Mouse (Mus musculus) heart, embryonic 12.5 days (tissue): ENCODE measurements at regions not wholly inside any gene's neighbourhood (a gene's known extent, or its start where the extent isn't known, plus 50 kb on each side); places are given as distances from the start of the nearest gene placed in this dataset.

ENCODE experiments used
- ATAC-seq: fragments of 200-750 bp; cut with Nextera tagmentation; 2 replicates; pipeline ENCODE4 v1.8.0; 2017; ENCODE audit warnings: moderate TSS enrichment, moderate library complexity; ENCODE audit not compliant: insufficient number of reproducible peaks, low FRiP score
- H3K27ac ChIP-seq: fragments of 300-500 bp; sonication (generic); 2 replicates; pipeline ENCODE4 v1.5.1; 2016; ENCODE audit warnings: mild to moderate bottlenecking, moderate library complexity; ENCODE audit not compliant: poor library complexity, severe bottlenecking
- H3K27me3 ChIP-seq: fragments of 300-500 bp; sonication (generic); replicated peaks from 2 replicates; pipeline ENCODE4 v1.6.1; 2016; ENCODE audit warnings: mild to moderate bottlenecking, moderate library complexity
- H3K36me3 ChIP-seq: fragments of 300-500 bp; sonication (generic); 2 replicates; pipeline ENCODE4 v1.6.1; 2016; ENCODE audit warnings: mild to moderate bottlenecking, moderate library complexity
- H3K4me1 ChIP-seq: fragments of 300-500 bp; sonication (generic); replicated peaks from 2 replicates; pipeline ENCODE4 v1.6.1; 2016; ENCODE audit warnings: mild to moderate bottlenecking
- H3K4me2 ChIP-seq: fragments of 300-500 bp; sonication (generic); 2 replicates; pipeline ENCODE4 v1.6.1; 2016; ENCODE audit warnings: mild to moderate bottlenecking, moderate library complexity
- H3K4me3 ChIP-seq: fragments of 300-500 bp; sonication (generic); 2 replicates; pipeline ENCODE4 v1.5.1; 2016; ENCODE audit warnings: mild to moderate bottlenecking
- H3K9ac ChIP-seq: fragments of 300-500 bp; sonication (generic); 2 replicates; pipeline ENCODE4 v1.6.1; 2016; ENCODE audit warnings: mild to moderate bottlenecking, moderate library complexity
- H3K9me3 ChIP-seq: fragments of 300-500 bp; sonication (generic); replicated peaks from 2 replicates; pipeline ENCODE4 v1.6.1; 2016; ENCODE audit warnings: mild to moderate bottlenecking, moderate library complexity
- WGBS: fragments of 180-500 bp; shearing (Covaris S2); methylation state at CpG from one replicate; pipeline ENCODE4 v1.1.7; 2016; 5-methylcytosine and 5-hydroxymethylcytosine counted together

GRCm38 (mm10) chr5:69794641-69795040 lies 202.5 kb upstream of the Gnpda2 start:
- Histone ChIP-seq H3K4me2 (no peak overlapping the region), H3K4me3 (no peak overlapping the region), H3K36me3 (no peaks in the 10 kb centered on the region), H3K9me3 (no peaks in the 10 kb centered on the region), H3K4me1 (0 out of 2 replicates have a peak, but pooled peaks cover 5% of the 10 kb centered on the region), H3K27me3 (no peaks in the 10 kb centered on the region), H3K27ac (no peak overlapping the region), H3K9ac (no peak overlapping the region)
- WGBS = 28% methylated on average over 2 of the region's 2 CpGs
- no peak for ATAC-seq

GRCm38 (mm10) chr5:69756769-69757485 lies 164.8 kb upstream of the Gnpda2 start:
- Histone ChIP-seq H3K9ac (no peak overlapping the region), H3K4me1 (no peaks in the 10 kb centered on the region), H3K27ac (no peak overlapping the region), H3K4me3 (no peak overlapping the region), H3K9me3 (no peaks in the 10 kb centered on the region), H3K27me3 (no peaks in the 10 kb centered on the region), H3K36me3 (no peaks in the 10 kb centered on the region), H3K4me2 (no peak overlapping the region)
- WGBS = 76% methylated on average over 3 of the region's 3 CpGs
- no peak for ATAC-seq

GRCm38 (mm10) chr5:69756360-69756759 lies 164.2 kb upstream of the Gnpda2 start:
- 75% methylated on average over 1 of the region's 1 CpGs for WGBS
- no peak overlapping the region for H3K9ac ChIP-seq
- no peaks in the 10 kb centered on the region for H3K36me3 ChIP-seq
- no peaks in the 10 kb centered on the region for H3K9me3 ChIP-seq
- H3K27ac ChIP-seq = no peak overlapping the region
- H3K27me3 ChIP-seq = no peaks in the 10 kb centered on the region
- no peaks in the 10 kb centered on the region for H3K4me1 ChIP-seq
- no peak overlapping the region for H3K4me2 ChIP-seq
- H3K4me3 ChIP-seq = no peak overlapping the region
- ATAC-seq = no peak

- WGBS = 82% methylated on average over 1 of the region's 1 CpGs
- H3K4me3 ChIP-seq = no peak overlapping the region
- H3K4me2 ChIP-seq = no peak overlapping the region
- H3K27ac ChIP-seq = no peak overlapping the region
- no peaks in the 10 kb centered on the region for H3K9me3 ChIP-seq
- no peaks in the 10 kb centered on the region for H3K27me3 ChIP-seq
- no peak overlapping the region for H3K9ac ChIP-seq
- no peak for ATAC-seq
- no peaks in the 10 kb centered on the region for H3K4me1 ChIP-seq
- no peaks in the 10 kb centered on the region for H3K36me3 ChIP-seq
Observed at GRCm38 (mm10) chr5:69740511-69740910, 148.4 kb upstream of the Gnpda2 start.

- H3K27ac ChIP-seq = peak overlapping the region; percentile 51
Observed at GRCm38 (mm10) chr5:69721351-69722006, 129.3 kb upstream of the Gnpda2 start.

GRCm38 (mm10) chr5:69716087-69716486 lies 123.9 kb upstream of the Gnpda2 start:
- no peaks in the 10 kb centered on the region for H3K36me3 ChIP-seq
- WGBS = 54% methylated on average over 2 of the region's 2 CpGs
- 0 out of 2 replicates have a peak, but pooled peaks cover 2% of the 10 kb centered on the region for H3K4me1 ChIP-seq
- no peak overlapping the region for H3K4me2 ChIP-seq
- H3K27me3 ChIP-seq = no peaks in the 10 kb centered on the region
- no peak for ATAC-seq
- no peak overlapping the region for H3K27ac ChIP-seq
- 0 out of 2 replicates have a peak, but pooled peaks cover 3% of the 10 kb centered on the region for H3K9me3 ChIP-seq
- no peak overlapping the region for H3K4me3 ChIP-seq
- H3K9ac ChIP-seq = no peak overlapping the region

More at GRCm38 (mm10) chr5:69721351-69722006, 129.3 kb upstream of the Gnpda2 start:
- peaks cover 5% of the 10 kb centered on the region; the same call in 1 of the 2 replicates for H3K4me1 ChIP-seq
- H3K4me3 ChIP-seq = no peak overlapping the region
- WGBS = 45% methylated on average over 5 of the region's 5 CpGs
- H3K9me3 ChIP-seq = no peaks in the 10 kb centered on the region
- ATAC-seq = no peak
- no peaks in the 10 kb centered on the region for H3K27me3 ChIP-seq
- no peak overlapping the region for H3K4me2 ChIP-seq
- H3K9ac ChIP-seq = no peak overlapping the region
- H3K36me3 ChIP-seq = no peaks in the 10 kb centered on the region

GRCm38 (mm10) chr5:69707099-69707498 lies 115.0 kb upstream of the Gnpda2 start:
- no peak for ATAC-seq
- WGBS = 44% methylated on average over 2 of the region's 2 CpGs
- H3K27ac ChIP-seq = no peak overlapping the region
- H3K36me3 ChIP-seq = no peaks in the 10 kb centered on the region
- H3K4me2 ChIP-seq = no peak overlapping the region
- H3K4me1 ChIP-seq = no peaks in the 10 kb centered on the region
- no peaks in the 10 kb centered on the region for H3K27me3 ChIP-seq
- H3K9ac ChIP-seq = no peak overlapping the region
- no peak overlapping the region for H3K4me3 ChIP-seq
- 0 out of 2 replicates have a peak, but pooled peaks cover 3% of the 10 kb centered on the region for H3K9me3 ChIP-seq

- no peak overlapping the region for H3K4me2 ChIP-seq
- no peaks in the 10 kb centered on the region for H3K9me3 ChIP-seq
- H3K27me3 ChIP-seq = no peaks in the 10 kb centered on the region
- H3K36me3 ChIP-seq = no peaks in the 10 kb centered on the region
- no peak overlapping the region for H3K4me3 ChIP-seq
- ATAC-seq = no peak
- 74% methylated on average over 4 of the region's 4 CpGs for WGBS
- H3K4me1 ChIP-seq = no peaks in the 10 kb centered on the region
- H3K27ac ChIP-seq = no peak overlapping the region
- H3K9ac ChIP-seq = no peak overlapping the region
Observed at GRCm38 (mm10) chr5:69705168-69705532, 113.0 kb upstream of the Gnpda2 start.

- H3K9ac ChIP-seq = no peak overlapping the region
- H3K27me3 ChIP-seq = no peaks in the 10 kb centered on the region
- H3K27ac ChIP-seq = no peak overlapping the region
- no peak overlapping the region for H3K4me3 ChIP-seq
- no peaks in the 10 kb centered on the region for H3K4me1 ChIP-seq
- H3K4me2 ChIP-seq = no peak overlapping the region
- no peaks in the 10 kb centered on the region for H3K36me3 ChIP-seq
- H3K9me3 ChIP-seq = no peaks in the 10 kb centered on the region
- ATAC-seq = no peak
- WGBS = 58% methylated on average over 2 of the region's 2 CpGs
Observed at GRCm38 (mm10) chr5:69704261-69705167, 112.4 kb upstream of the Gnpda2 start.

- no peaks in the 10 kb centered on the region for H3K4me1 ChIP-seq
- H3K4me3 ChIP-seq = no peak overlapping the region
- 74% methylated on average over 3 of the region's 3 CpGs for WGBS
Observed at GRCm38 (mm10) chr5:69678770-69679169, 86.6 kb upstream of the Gnpda2 start.

GRCm38 (mm10) chr5:69678268-69678667 lies 86.1 kb upstream of the Gnpda2 start:
- no peak overlapping the region for H3K9ac ChIP-seq
- H3K27ac ChIP-seq = no peak overlapping the region
- no peak for ATAC-seq
- no peaks in the 10 kb centered on the region for H3K27me3 ChIP-seq
- H3K4me1 ChIP-seq = no peaks in the 10 kb centered on the region
- no peaks in the 10 kb centered on the region for H3K36me3 ChIP-seq
- peaks cover 6% of the 10 kb centered on the region for H3K9me3 ChIP-seq
- no peak overlapping the region for H3K4me3 ChIP-seq
- WGBS = 60% methylated on average over 3 of the region's 3 CpGs
- H3K4me2 ChIP-seq = no peak overlapping the region

More at GRCm38 (mm10) chr5:69678770-69679169, 86.6 kb upstream of the Gnpda2 start:
- Histone ChIP-seq H3K36me3 (no peaks in the 10 kb centered on the region), H3K4me2 (no peak overlapping the region), H3K9me3 (peaks cover 6% of the 10 kb centered on the region), H3K27me3 (no peaks in the 10 kb centered on the region), H3K9ac (no peak overlapping the region), H3K27ac (no peak overlapping the region)
- ATAC-seq = no peak
